Mouse (Mus musculus) embryo, embryonic 11.5 days (tissue): ENCODE results near the gene Dok7.

Source experiments
- DNase-seq: peaks from one replicate; pipeline ENCODE4 v3.0.0-alpha.2; 2012; ENCODE audit warnings: low read depth, low spot score

Gene Dok7

DNA sequence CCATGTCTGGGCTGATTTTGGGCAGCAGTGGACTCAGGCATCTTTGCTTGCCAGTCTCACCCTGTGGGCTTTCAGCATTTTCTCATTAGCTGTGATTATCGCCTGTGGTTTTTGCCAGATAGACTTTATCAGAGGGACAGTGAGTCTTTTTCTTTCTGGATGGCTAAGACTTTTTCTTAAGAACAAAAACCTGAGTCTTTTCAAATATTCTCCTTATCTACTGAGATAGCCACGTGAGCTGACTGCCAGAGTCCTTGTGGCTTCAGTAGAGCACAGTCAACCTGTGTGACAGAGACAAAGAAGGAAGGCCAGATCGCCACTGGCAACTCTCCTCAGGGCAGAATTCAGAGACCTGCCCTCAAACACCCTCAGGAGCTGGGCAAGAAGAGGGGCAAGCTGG, 61.1 kb downstream of the Dok7 start:
- DNase-seq: no peak

GRCm38 (mm10) chr5:35118418-35118817, 61.9 kb downstream of the Dok7 start:
- no peak for DNase-seq

GRCm38 (mm10) chr5:35120024-35120423, 63.5 kb downstream of the Dok7 start:
- DNase-seq: no peak

DNA sequence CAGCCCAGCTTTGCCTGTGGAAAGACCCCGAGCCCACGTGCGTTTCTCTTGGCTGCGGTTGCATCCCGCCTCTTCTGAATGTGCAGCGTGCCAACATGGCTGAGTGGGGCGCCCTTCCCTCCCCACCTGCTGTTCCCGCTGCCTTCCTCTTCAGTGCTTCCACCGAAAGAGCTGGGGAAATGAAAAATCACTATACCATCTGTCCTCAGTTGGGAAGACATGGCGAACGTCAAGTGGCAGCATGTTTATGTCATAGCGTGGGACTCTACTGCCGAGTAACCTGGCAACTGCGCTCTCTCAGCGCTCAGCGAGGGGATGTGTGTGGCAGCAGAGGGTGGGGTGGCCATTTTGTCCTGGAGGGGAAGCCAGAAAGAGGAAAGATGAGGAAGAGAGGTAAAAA, 72.6 kb downstream of the Dok7 start:
- DNase-seq: no peak

DNA sequence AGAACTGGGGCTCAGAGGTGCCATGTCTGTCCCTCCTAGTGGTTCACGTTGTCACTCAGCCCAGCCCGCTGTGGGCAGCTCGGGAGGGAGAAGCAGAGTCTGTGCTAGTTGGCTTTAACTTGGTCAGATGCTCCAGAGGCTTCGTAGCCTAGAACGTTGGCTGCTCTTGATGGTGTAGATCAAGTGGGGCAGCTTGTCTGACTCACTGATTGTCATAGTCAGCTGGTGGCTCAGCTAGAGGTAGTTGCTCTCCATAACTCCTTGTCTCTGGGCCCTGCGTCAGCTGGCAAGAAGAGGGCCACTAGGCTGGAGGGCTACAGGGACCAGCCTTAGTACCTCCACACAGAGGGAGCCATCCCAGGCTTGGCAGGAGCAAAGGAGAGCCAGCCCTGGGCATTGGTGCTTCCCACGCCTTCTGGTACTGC, 73.2 kb downstream of the Dok7 start:
- DNase-seq: no peak

- no peak for DNase-seq
Measured at GRCm38 (mm10) chr5:35131237-35131636, 74.7 kb downstream of the Dok7 start.

- peak; percentile 59 for DNase-seq
Measured at GRCm38 (mm10) chr5:35131773-35132172, 75.2 kb downstream of the Dok7 start.

DNA sequence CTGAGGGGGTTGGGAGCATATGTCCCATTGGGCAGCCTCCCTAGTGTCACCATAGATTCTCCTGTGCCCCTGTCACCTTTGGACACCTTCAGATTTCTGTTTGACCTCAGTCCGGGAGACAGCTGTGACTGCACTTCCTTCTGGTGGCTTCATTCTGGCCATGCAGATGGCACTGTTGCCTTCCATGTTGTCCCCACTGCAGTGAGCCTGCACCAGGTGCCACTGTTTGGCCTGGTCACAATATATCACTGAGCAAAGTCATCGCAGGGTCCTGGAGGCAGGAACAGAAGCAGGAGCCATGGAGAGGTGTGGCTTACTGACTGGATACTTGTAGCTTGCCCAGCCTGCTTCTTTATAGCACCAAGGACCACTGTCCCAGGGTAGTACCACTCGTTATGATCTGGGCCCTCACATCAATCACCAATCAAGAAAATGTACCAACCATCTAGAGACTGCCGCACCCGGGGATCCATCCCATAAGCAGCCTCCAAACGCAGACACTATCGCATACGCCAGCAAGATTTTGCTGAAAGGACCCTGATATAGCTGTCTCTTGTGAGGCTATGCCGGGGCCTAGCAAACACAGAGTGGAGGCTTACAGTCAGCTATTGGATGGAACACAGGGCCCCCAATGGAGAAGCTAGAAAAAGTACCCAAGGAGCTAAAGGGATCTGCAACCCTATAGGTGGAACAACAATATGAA, 75.9 kb downstream of the Dok7 start:
- no peak for DNase-seq

- DNase-seq: no peak
Measured at GRCm38 (mm10) chr5:35133468-35133867, 76.9 kb downstream of the Dok7 start.

DNA sequence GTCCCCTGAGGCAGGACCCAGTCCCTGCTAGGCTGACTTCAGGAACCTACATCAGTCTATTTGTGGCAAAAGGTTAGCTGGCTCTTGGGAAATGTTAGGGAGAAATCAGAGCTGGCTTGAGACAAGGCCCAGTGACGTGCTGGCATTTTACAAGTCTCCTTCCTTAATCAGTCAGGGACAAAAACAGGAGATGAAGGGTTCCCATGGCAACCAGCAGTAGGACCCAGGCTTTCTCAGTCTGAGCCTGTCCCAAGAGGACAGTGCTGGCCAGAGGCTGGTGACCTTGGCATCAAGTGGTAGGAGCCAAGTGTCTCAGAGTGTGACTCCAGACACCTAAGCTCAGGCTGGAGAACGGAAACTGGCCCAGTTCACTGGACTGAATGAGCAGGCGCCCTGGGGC, 77.7 kb downstream of the Dok7 start:
- no peak for DNase-seq

GRCm38 (mm10) chr5:35135903-35136302, 79.3 kb downstream of the Dok7 start:
- no peak for DNase-seq
